Mouse (Mus musculus): ENCODE results near the gene Phospho1. TPM values are rescaled to one million over a fixed set of nuclear protein-coding genes. Genes with fewer than 3 reads are reported as not detected.

Gene Phospho1
- polyA plus RNA-seq, 1 experiment from 2014 or later, result not detected

DNA sequence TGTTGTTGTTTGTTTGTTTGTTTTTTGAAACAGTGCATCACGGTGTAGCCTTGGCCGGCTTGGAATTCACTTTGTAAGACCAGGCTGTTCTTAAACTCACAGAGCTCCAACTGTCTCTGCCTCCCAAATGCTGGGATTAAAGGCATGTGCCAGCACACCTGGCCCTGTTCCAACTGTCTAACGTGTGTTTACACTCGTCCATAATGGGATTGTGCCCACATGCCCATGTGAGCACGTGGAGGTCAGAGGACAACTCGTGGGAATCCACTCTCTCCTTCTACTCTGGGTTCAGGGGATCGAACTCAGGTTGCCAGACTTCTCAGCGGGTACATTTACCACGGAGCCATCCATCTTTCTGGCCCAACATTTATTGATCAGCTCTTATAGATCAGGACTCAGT lies 8.9 kb upstream of the Phospho1 start:
- Histone ChIP-seq H3K27ac (no peak overlapping the region), H3K4me1 (0 out of 2 replicates have a peak, but pooled peaks cover 3% of the 10 kb centered on the region), H3K9me3 (no peaks in the 10 kb centered on the region), H3K4me3 (no peak overlapping the region), H3K36me3 (no peaks in the 10 kb centered on the region), H3K27me3 (replicated peaks) (no peaks in the 10 kb centered on the region; the same call in 1 of the 2 replicates), H3K9ac (no peak overlapping the region), H3K4me2 (replicated peaks) (no peak overlapping the region)
- 82% methylated on average over 9 of the region's 9 CpGs for WGBS
- ATAC-seq (ENCODE audit: low FRiP score, low read depth), result no peak

DNA sequence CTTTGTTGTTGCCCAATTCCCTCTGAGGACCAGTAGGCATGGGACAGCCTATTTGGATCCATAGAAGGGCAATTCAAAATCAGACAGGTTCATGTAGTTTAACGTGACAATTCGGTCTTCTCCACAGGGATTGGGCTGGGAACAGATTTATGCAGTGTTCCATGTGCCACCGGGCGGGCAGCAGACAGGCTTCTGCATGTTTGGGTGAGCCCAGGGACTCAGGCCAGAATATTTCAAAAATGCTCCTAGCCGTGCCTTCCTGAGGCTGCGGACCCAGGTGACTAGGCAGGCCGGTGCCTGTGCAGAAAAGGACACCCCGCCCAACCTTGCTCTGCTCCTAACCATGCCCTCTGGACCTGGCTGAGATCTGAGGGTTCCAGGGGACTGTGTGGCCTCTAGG lies 5.2 kb upstream of the Phospho1 start:
- no peak for ATAC-seq (ENCODE audit: low FRiP score, low read depth)
- no peaks in the 10 kb centered on the region for H3K9me3 ChIP-seq
- H3K9ac ChIP-seq, result no peak overlapping the region
- H3K4me3 ChIP-seq, result no peak overlapping the region
- no peak overlapping the region for H3K27ac ChIP-seq
- no peaks in the 10 kb centered on the region for H3K36me3 ChIP-seq
- H3K4me1 ChIP-seq, result no peaks in the 10 kb centered on the region
- H3K4me2 ChIP-seq (replicated peaks), result no peak overlapping the region
- peaks cover 14% of the 10 kb centered on the region; the same call in 1 of the 2 replicates for H3K27me3 ChIP-seq (replicated peaks)
- WGBS, result 91% methylated on average over 8 of the region's 8 CpGs

DNA sequence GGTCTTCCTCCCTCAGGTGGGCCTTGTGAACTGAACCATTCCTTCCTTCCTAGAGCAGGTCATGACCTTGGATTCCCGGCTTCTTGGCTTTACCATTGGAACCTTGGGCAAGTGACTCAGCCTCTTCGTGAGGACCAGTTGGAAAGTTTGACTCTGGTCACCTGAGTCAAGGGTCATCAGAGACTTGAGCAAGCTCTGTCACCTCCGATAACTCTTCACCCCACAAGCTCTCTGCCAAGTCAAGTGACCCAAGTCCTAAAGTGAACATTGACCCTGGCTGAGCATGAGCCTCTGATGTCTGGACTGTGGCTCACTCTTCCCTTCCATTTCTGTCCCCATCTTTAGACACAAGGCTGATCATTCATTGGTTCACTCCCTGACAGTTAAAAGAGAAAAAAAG lies 2.8 kb upstream of the Phospho1 start:
- Histone ChIP-seq H3K4me3 (no peak overlapping the region), H3K27me3 (replicated peaks) (peaks cover 36% of the 10 kb centered on the region), H3K36me3 (no peaks in the 10 kb centered on the region), H3K4me1 (peaks cover 7% of the 10 kb centered on the region), H3K9ac (no peak overlapping the region), H3K27ac (no peak overlapping the region), H3K9me3 (no peaks in the 10 kb centered on the region), H3K4me2 (replicated peaks) (no peak overlapping the region)
- no peak for ATAC-seq (ENCODE audit: low FRiP score, low read depth)
- 86% methylated on average over 3 of the region's 3 CpGs for WGBS

DNA sequence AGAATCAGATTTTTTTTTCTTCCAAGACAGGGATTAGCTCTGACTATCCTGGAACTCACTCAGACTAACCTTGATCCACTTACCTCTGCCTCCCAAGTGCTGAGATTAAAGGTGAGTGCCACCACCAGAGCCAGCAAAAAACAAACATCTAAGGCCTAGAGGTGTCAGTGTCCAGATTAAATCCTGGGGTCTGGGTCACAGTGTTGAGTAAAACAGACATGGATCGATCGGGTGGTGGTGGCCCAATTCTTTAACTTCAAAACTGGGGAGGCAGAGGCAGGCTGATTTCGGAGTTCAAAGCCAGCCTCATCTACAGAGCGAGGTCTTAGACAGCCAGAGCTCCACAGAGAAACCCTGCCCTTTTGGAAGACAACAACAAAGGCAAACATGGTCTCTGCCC lies 1.9 kb upstream of the Phospho1 start:
- Histone ChIP-seq H3K9me3 (no peaks in the 10 kb centered on the region), H3K4me2 (replicated peaks) (no peak overlapping the region), H3K27me3 (replicated peaks) (peaks cover 46% of the 10 kb centered on the region), H3K4me1 (peaks cover 7% of the 10 kb centered on the region), H3K9ac (no peak overlapping the region), H3K36me3 (no peaks in the 10 kb centered on the region), H3K4me3 (no peak overlapping the region), H3K27ac (no peak overlapping the region)
- ATAC-seq (ENCODE audit: low FRiP score, low read depth), result no peak
- 94% methylated on average over 4 of the region's 4 CpGs for WGBS

DNA sequence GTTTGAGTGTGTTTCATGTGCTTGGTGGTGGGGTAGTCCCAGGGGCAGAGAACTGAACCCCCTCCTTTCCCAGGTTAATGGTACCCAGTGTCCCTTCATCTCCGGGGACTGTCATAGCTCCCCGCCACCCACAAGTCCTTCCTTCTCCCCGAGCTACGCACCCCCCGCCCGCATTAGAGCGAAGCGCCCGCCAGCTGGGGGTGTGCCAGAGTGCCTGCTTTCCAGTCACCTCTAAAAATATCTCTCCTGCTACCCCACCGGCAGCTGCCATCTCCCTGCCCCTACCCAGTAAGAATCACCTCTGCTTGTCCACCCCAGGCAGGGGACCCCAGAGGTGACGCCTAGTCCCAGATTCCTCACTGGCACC lies 561 bp downstream of the Phospho1 start:
- Histone ChIP-seq H3K36me3 (no peaks in the 10 kb centered on the region), H3K4me2 (replicated peaks) (peak overlapping the region; percentile 96), H3K4me3 (peak overlapping the region; percentile 70), H3K9me3 (no peaks in the 10 kb centered on the region), H3K27ac (no peak overlapping the region), H3K4me1 (peaks cover 7% of the 10 kb centered on the region), H3K27me3 (replicated peaks) (peaks cover 68% of the 10 kb centered on the region), H3K9ac (peak overlapping the region; percentile 69)
- WGBS, result under 1% methylated on average over 11 of the region's 11 CpGs
- ATAC-seq (ENCODE audit: low FRiP score, low read depth), result 0 out of 2 replicates have a peak, but pooled peaks have one; percentile 30

DNA sequence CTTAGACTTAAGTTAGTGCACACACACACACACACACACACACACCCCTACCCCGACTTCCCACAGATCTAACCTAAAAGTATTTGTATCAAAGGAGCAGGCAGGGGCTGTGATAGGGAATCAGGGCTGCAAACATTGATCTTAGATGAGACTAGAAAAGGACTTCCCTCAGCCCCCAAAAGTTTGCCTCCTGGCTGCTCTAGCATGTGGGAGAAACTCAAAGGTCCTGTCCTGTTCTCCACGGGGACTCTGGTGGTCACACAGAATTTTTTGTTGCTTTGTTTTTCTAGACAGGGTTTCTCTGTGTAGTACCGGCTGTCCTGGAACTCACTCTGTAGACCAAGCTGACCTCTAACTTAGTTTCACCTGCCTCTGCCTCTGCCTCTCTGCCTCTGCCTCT lies 1.3 kb downstream of the Phospho1 start:
- 50% methylated on average over 3 of the region's 3 CpGs for WGBS
- Histone ChIP-seq H3K9me3 (no peaks in the 10 kb centered on the region), H3K27ac (no peak overlapping the region), H3K9ac (no peak overlapping the region), H3K4me3 (no peak overlapping the region), H3K36me3 (no peaks in the 10 kb centered on the region), H3K4me2 (replicated peaks) (no peak overlapping the region), H3K4me1 (peaks cover 12% of the 10 kb centered on the region), H3K27me3 (replicated peaks) (peaks cover 75% of the 10 kb centered on the region)
- no peak for ATAC-seq (ENCODE audit: low FRiP score, low read depth)

DNA sequence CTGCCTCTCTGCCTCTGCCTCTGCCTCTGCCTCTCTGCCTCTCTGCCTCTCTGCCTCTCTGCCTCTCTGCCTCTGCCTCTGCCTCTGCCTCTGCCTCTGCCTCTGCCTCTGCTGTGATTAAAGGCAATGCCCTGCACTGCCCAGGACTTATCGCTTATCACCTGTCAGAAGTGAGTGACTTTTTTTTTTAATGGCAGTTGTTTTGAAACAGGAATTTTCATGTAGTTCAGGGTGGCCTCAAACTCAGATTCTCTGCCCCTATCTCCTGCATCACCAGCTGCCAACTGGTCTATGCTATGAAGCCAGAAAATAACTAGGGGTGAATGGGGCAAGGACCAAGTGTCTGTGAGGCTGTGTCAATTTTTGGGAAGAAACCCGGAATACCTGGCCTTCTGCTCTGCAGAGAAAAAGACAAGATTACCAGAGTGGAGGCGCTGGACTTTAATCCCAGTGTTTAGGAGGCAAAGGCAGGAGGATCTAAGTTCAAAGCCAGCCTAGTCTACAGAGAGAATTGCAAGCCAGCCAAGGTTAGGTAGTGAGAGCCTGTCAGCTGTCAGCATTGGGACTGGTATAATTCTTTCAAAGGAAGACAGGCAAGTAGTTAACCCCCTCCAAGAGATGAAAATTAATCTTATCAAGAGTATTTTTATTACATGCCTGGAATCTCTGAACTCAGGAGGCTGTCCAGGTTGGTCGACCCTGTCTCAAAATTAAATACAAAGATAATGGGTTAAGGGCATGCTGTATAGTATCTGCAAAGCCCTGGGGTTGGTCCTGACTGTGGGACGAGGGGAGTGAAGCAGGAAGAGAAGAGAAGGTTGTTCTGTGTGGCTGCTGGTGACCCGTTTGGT lies 2.2 kb downstream of the Phospho1 start:
- no peak overlapping the region for H3K4me2 ChIP-seq (replicated peaks)
- H3K4me1 ChIP-seq, result peaks cover 20% of the 10 kb centered on the region
- peaks cover 84% of the 10 kb centered on the region for H3K27me3 ChIP-seq (replicated peaks)
- ATAC-seq (ENCODE audit: low FRiP score, low read depth), result no peak
- no peaks in the 10 kb centered on the region for H3K36me3 ChIP-seq
- no peaks in the 10 kb centered on the region for H3K9me3 ChIP-seq
- WGBS, result 54% methylated on average over 6 of the region's 6 CpGs
- no peak overlapping the region for H3K27ac ChIP-seq
- no peak overlapping the region for H3K4me3 ChIP-seq
- H3K9ac ChIP-seq, result no peak overlapping the region

DNA sequence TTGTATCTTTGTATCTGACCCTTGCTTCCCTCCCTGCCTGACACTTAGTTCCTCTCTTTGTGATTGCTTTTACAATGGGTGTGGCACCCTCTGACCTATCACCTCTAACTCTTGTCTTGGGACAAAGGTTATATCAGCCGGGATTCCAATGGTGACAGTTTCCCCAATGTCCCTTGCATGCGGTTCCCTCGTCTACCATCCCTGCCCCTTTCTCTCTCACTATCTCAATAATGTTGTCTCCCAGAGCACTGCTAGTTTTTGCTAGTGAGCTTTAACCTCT lies 2.8 kb downstream of the Phospho1 start:
- Histone ChIP-seq H3K9me3 (no peaks in the 10 kb centered on the region), H3K4me2 (replicated peaks) (no peak overlapping the region), H3K27me3 (replicated peaks) (peaks cover 90% of the 10 kb centered on the region), H3K27ac (no peak overlapping the region), H3K4me1 (peaks cover 22% of the 10 kb centered on the region), H3K36me3 (no peaks in the 10 kb centered on the region), H3K9ac (no peak overlapping the region), H3K4me3 (no peak overlapping the region)
- no peak for ATAC-seq (ENCODE audit: low FRiP score, low read depth)
- 18% methylated on average over 3 of the region's 3 CpGs for WGBS

DNA sequence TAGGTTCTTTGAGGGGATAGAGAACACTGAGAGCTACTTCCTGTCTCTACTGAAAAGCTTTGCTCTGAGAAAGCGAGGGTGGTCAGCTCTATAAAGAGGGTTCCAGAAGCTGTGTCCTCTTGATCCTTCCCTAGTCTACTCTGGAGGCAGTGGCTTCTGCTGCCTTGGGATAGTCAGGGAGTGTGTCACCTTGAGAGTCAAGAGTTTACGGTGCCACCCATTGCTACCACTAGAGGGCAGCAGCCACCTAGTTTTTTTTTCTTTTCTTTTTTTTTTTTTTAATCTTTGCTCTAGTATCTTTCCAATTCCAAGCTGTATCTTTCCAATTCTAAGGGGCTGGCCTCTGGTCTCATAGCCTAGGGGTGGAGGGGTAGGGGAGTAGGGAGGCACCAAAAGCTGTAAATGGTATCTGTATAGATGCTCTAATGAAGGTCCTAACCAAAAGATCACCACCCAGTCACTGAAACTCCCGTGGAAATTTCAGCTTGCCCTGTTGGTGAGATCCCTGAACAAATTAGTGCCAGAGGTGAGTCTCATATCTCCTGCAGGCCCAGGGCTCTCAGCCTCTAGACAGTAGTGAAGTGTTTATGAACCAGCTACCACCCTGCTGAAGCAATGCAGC lies 3.3 kb downstream of the Phospho1 start:
- H3K9ac ChIP-seq, result no peak overlapping the region
- H3K4me2 ChIP-seq (replicated peaks), result no peak overlapping the region
- peaks cover 94% of the 10 kb centered on the region for H3K27me3 ChIP-seq (replicated peaks)
- peaks cover 22% of the 10 kb centered on the region for H3K4me1 ChIP-seq
- H3K36me3 ChIP-seq, result no peaks in the 10 kb centered on the region
- 23% methylated on average over 3 of the region's 3 CpGs for WGBS
- H3K4me3 ChIP-seq, result no peak overlapping the region
- no peak for ATAC-seq (ENCODE audit: low FRiP score, low read depth)
- no peak overlapping the region for H3K27ac ChIP-seq
- no peaks in the 10 kb centered on the region for H3K9me3 ChIP-seq

DNA sequence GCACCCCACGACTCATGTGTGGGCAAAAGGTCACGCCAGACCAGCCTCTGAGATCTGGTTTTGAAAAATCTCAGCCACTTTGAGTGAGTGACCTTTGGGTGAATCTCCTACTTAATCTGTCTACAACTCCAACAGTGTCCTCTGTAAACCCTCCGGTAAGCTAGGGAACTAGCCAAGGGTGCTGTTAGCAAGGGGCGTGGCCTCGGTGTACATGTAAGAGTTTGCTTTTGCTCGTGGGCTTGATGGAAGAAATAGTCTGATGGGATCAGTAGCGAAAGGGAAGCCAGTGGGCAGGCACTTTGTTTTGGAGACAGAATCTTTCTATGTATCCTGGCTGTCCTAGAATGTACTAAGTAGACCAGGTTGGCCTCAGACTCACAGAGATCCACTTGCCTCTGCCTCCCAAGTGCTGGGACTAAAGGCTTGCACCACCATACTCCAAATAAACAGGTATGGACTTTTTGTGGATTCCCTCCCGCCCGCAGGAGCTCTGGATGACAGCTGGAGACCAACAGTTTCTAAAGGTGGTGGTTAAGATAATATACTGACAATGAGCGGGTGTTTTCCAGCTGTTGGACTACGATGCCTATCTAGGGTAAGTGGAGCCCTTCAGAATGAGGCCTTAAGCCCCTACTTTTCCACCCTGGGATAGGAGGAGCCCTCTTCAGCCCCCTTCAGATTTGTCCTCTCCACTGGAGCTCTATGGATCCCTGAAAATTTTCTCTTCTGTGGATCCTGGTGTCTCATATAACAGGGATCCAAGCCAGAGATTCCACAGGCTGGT lies 4.1 kb downstream of the Phospho1 start:
- Histone ChIP-seq H3K4me1 (peaks cover 22% of the 10 kb centered on the region), H3K27ac (no peak overlapping the region), H3K9me3 (no peaks in the 10 kb centered on the region), H3K4me2 (replicated peaks) (no peak overlapping the region), H3K27me3 (replicated peaks) (peaks cover 94% of the 10 kb centered on the region), H3K9ac (no peak overlapping the region), H3K36me3 (no peaks in the 10 kb centered on the region), H3K4me3 (no peak overlapping the region)
- ATAC-seq (ENCODE audit: low FRiP score, low read depth), result no peak
- 82% methylated on average over 11 of the region's 11 CpGs for WGBS

DNA sequence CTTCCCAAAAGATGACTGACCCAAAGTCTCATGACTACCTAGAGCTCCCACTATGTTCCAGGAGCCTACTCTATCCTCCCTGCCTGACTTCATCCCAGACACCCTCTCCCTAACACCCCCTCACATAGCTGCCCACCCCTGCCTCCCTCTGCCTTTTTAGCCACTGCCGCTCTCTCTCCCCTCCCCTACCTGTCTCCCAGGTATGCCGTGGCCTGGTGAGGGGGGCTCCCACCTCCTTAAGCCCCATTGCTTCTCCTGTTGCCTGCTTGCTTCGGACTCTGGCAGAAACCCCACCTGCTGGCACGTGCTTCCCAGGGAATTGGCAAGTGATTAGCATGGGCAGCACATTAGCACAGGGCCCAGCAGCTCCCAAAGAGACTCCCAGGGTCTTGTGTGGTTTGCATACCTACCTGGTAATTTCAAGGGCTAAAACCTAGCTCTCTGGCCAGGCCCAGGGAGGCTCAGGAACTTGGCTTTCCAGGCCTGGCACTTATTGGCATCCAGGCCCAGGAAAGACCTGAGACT lies 5.3 kb downstream of the Phospho1 start:
- WGBS, result 30% methylated on average over 4 of the region's 4 CpGs
- Histone ChIP-seq H3K4me2 (replicated peaks) (no peak overlapping the region), H3K27me3 (replicated peaks) (peaks cover 98% of the 10 kb centered on the region), H3K4me3 (no peak overlapping the region), H3K9ac (no peak overlapping the region), H3K9me3 (no peaks in the 10 kb centered on the region), H3K4me1 (peaks cover 28% of the 10 kb centered on the region), H3K36me3 (no peaks in the 10 kb centered on the region), H3K27ac (no peak overlapping the region)
- no peak for ATAC-seq (ENCODE audit: low FRiP score, low read depth)

Measured in neural tube, embryonic 12.5 days (tissue).